15 mouse cellular contexts compared by ENCODE assay signal in the genomic region with DNA sequence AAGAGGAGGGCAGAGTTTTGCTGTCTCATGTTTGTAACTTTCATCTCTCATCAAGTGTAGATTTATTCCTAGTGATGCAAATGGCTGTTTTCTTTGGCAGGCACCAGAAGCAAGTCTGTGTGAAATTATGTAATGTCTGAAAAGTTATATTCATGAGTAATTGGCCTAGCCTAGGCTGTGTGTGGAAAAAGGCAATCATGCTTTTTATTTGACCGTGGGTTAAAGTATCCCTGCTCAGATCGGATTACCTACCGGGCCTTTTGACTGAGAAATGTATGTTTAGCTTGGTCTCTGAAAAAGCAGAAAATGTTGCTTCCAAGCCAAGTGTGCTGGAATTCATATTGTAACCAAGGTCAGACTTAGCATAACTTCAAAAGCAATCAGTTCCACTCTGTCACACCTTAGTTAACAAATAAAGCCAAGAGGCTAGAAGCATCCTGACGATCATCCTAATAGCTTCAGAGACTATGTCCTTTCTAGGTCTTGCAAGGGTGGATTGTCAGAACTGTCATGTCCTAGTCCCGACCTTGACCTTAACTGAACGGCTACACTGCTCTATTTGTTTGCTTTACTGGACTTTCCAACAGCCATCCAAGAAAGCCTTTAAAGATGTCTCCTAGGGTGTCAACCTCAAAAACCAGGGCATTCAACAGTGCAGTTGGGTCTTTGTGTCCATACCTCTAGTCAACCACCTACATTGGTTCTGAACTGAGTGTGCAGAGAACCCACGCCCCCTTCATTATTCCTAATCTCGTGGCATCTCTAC.
DNase-seq lines count a peak whose midpoint lies in the region.
"Had no signal": no experiment of that assay in that cellular context is flagged by ENCODE, and none has a peak within 500 bp of the region (broad histone marks: within the 10 kb centered on the region; RNA-seq: fewer than 3 reads in every experiment).

No protein-coding gene starts in this region.

- H3K4me3 ChIP-seq in brown adipose tissue, adult 24 weeks (ENCODE audit: insufficient read depth, low read depth, low read length): no peak overlapping the region
- H3K4me3 ChIP-seq: hindbrain, embryonic 15.5 days; lung, embryonic 15.5 days; megakaryocyte, embryonic 14.5 days had no signal

- peak; percentile 20 to 31 for DNase-seq in heart, adult 9 months (ENCODE audit: low spot score in 2 of 2)
- DNase-seq in heart, postnatal 14 days: no peak
- DNase-seq in 3134 (ENCODE audit: extremely low read depth, insufficient read length, low spot score): peak; percentile 29
- peak; percentile 7 for DNase-seq in CD4-positive helper T cell, adult 2 months (ENCODE audit: low read depth, low spot score)
- no peak for DNase-seq in ovary, postnatal 14 days (ENCODE audit: low spot score)
- DNase-seq in cerebellum, adult 18-20 months: no peak
- DNase-seq in retina, embryonic 14.5 days (ENCODE audit: low spot score): no peak
- DNase-seq: cerebellum, adult 9-11 months; gastrocnemius, postnatal 36 days; liver; thymus, postnatal 4 days had no signal

- intact Hi-C loops in heart, postnatal 14 days (cut with DNase I): no loop called here

- peak overlapping the region; percentile 76 for H3K27ac ChIP-seq in brown adipose tissue, adult 24 weeks (replicated peaks; ENCODE audit: low read depth, low read length)
- H3K27ac ChIP-seq: hindbrain, embryonic 15.5 days; lung, embryonic 15.5 days had no signal

- peaks cover 4% of the 10 kb centered on the region for H3K4me1 ChIP-seq in brown adipose tissue, adult 24 weeks (ENCODE audit: control insufficient read depth, insufficient read depth, insufficient read length, low read length)
- H3K4me1 ChIP-seq: lung, embryonic 15.5 days had no signal

Comparison
In these comparisons a context has a peak if more than half of its experiments do, and no peak if none do; other contexts are left out.
1. DNase-seq: peak in heart, adult 9 months (2 of 2), 3134 (single experiment) and CD4-positive helper T cell, adult 2 months (single experiment); none in heart, postnatal 14 days (0 of 2), ovary, postnatal 14 days (single experiment), cerebellum, adult 18-20 months (0 of 2) and retina, embryonic 14.5 days (single experiment).